Mouse (Mus musculus) stomach, embryonic 15.5 days (tissue): Measurements from ENCODE around the gene Gm28919. TPM values are rescaled to one million over a fixed set of nuclear protein-coding genes. Genes with fewer than 3 reads are reported as not detected.
"Not testable (repeated sequence)": the region's sequence is repeated elsewhere in the genome, so short reads cannot be mapped to it uniquely, and the experiment has no call there.

Experiments used
- ATAC-seq: fragments of 200-750 bp; cut with Nextera tagmentation; 2 replicates; pipeline ENCODE4 v1.8.0; 2017; ENCODE audit warnings: low read depth, moderate number of reproducible peaks, moderate TSS enrichment; ENCODE audit not compliant: insufficient read depth, low FRiP score
- H3K27ac ChIP-seq: fragments of 300-500 bp; sonication (generic); 2 replicates; pipeline ENCODE4 v1.5.1; 2015; ENCODE audit warnings: mild to moderate bottlenecking, inconsistent platforms
- H3K27me3 ChIP-seq: fragments of 300-500 bp; sonication (generic); replicated peaks from 2 replicates; pipeline ENCODE4 v1.6.1; 2015; ENCODE audit warnings: inconsistent platforms
- H3K36me3 ChIP-seq: fragments of 300-500 bp; sonication (generic); 2 replicates; pipeline ENCODE4 v1.6.1; 2015; ENCODE audit warnings: inconsistent platforms
- H3K4me1 ChIP-seq: fragments of 300-500 bp; sonication (generic); 2 replicates; pipeline ENCODE4 v1.6.1; 2015; ENCODE audit warnings: inconsistent platforms
- H3K4me2 ChIP-seq: fragments of 300-500 bp; sonication (generic); 2 replicates; pipeline ENCODE4 v1.6.1; 2015; ENCODE audit warnings: mild to moderate bottlenecking, inconsistent platforms
- H3K4me3 ChIP-seq: fragments of 300-500 bp; sonication (generic); replicated peaks from 2 replicates; pipeline ENCODE4 v1.5.1; 2015; ENCODE audit warnings: inconsistent platforms
- H3K9ac ChIP-seq: fragments of 300-500 bp; sonication (generic); 2 replicates; pipeline ENCODE4 v1.6.1; 2015; ENCODE audit warnings: inconsistent platforms
- H3K9me3 ChIP-seq: fragments of 300-500 bp; sonication (generic); 2 replicates; pipeline ENCODE4 v1.6.1; 2016; ENCODE audit warnings: inconsistent platforms
- WGBS: fragments of 180-500 bp; shearing (Covaris S2); methylation state at CpG from one replicate; pipeline ENCODE4 v1.1.7; 2015; 5-methylcytosine and 5-hydroxymethylcytosine counted together
- polyA plus RNA-seq: library from polyadenylated mRNA; unstranded; fragments of >200 nt; fragmentation: Nextera tagmentation; extraction: Ambion mirVana; gene quantifications from 2 replicates; pipeline ENCODE4 v1.2.1, GENCODE M21; 2015

The Gm28919 gene
- not detected in 2 replicates for polyA plus RNA-seq

GRCm38 (mm10) chrY:6583246-6583645 is at the start of gene Gm28919:
Gm28919 (plus strand) TSS chrY:6583546.
- H3K27me3 ChIP-seq, H3K4me2 ChIP-seq, H3K27ac ChIP-seq, H3K4me1 ChIP-seq, H3K9me3 ChIP-seq, H3K4me3 ChIP-seq, H3K9ac ChIP-seq, ATAC-seq, H3K36me3 ChIP-seq: not testable (repeated sequence)
- WGBS = 80% methylated on average over 2 of the region's 7 CpGs

Other genes starting within 250 kb of the Gm28919 start
- gene Gm21719, start 99.3 kb downstream of the Gm28919 start, polyA plus RNA-seq = not detected in 2 replicates